Mouse (Mus musculus): ENCODE results near the gene Heatr5a.

The Heatr5a gene

GRCm38 (mm10) chr12:51970352-51971069 lies 610 bp downstream of the Heatr5a start:
- DNase-seq (ENCODE audit: low spot score): no peak

GRCm38 (mm10) chr12:51969876-51970275 lies 1.2 kb downstream of the Heatr5a start:
- DNase-seq (ENCODE audit: low spot score): no peak

GRCm38 (mm10) chr12:51969092-51969491 lies 2.0 kb downstream of the Heatr5a start:
- DNase-seq (ENCODE audit: low spot score): no peak

GRCm38 (mm10) chr12:51967915-51968595 lies 3.1 kb downstream of the Heatr5a start:
- no peak for DNase-seq (ENCODE audit: low spot score)

- no peak for DNase-seq (ENCODE audit: low spot score)
Observed at GRCm38 (mm10) chr12:51957626-51958025, 13.5 kb downstream of the Heatr5a start.

GRCm38 (mm10) chr12:51952309-51952708 lies 18.8 kb downstream of the Heatr5a start:
- DNase-seq (ENCODE audit: low spot score): no peak

- no peak for DNase-seq (ENCODE audit: low spot score)
Observed at GRCm38 (mm10) chr12:51947498-51947945, 23.6 kb downstream of the Heatr5a start.

- no peak for DNase-seq (ENCODE audit: low spot score)
Observed at GRCm38 (mm10) chr12:51945331-51945730, 25.8 kb downstream of the Heatr5a start.

GRCm38 (mm10) chr12:51939848-51940247 lies 31.3 kb downstream of the Heatr5a start:
- DNase-seq (ENCODE audit: low spot score): no peak

- DNase-seq (ENCODE audit: low spot score): no peak
Observed at GRCm38 (mm10) chr12:51937938-51938337, 33.2 kb downstream of the Heatr5a start.

- DNase-seq (ENCODE audit: low spot score): no peak
Observed at GRCm38 (mm10) chr12:51929630-51930029, 41.5 kb downstream of the Heatr5a start.

GRCm38 (mm10) chr12:51917191-51917590 lies 53.9 kb downstream of the Heatr5a start:
- no peak for DNase-seq (ENCODE audit: low spot score)

GRCm38 (mm10) chr12:51914903-51915670 lies 56.0 kb downstream of the Heatr5a start:
- DNase-seq (ENCODE audit: low spot score): no peak

- no peak for DNase-seq (ENCODE audit: low spot score)
Observed at GRCm38 (mm10) chr12:51909202-51909601, 61.9 kb downstream of the Heatr5a start.

GRCm38 (mm10) chr12:51907543-51907942 lies 63.6 kb downstream of the Heatr5a start:
- DNase-seq (ENCODE audit: low spot score): no peak

GRCm38 (mm10) chr12:51900551-51900950 lies 70.6 kb downstream of the Heatr5a start:
- no peak for DNase-seq (ENCODE audit: low spot score)

GRCm38 (mm10) chr12:51896901-51897300 lies 74.2 kb downstream of the Heatr5a start:
- no peak for DNase-seq (ENCODE audit: low spot score)

GRCm38 (mm10) chr12:51888609-51889008 lies 82.5 kb downstream of the Heatr5a start:
- DNase-seq (ENCODE audit: low spot score): no peak

GRCm38 (mm10) chr12:51887301-51888290 lies 83.5 kb downstream of the Heatr5a start:
- DNase-seq (ENCODE audit: low spot score): no peak

GRCm38 (mm10) chr12:51886369-51886768 lies 84.8 kb downstream of the Heatr5a start:
- DNase-seq (ENCODE audit: low spot score): no peak

- no peak for DNase-seq (ENCODE audit: low spot score)
Observed at GRCm38 (mm10) chr12:51884801-51885200, 86.3 kb downstream of the Heatr5a start.
